Mouse (Mus musculus): Measurements from ENCODE around the gene Phpt1.
A peak's percentile ranks its signal among the peaks of the same experiment; 100 is the strongest.
"Not testable (repeated sequence)": the region's sequence is repeated elsewhere in the genome, so short reads cannot be mapped to it uniquely, and the experiment has no call there.

Phpt1 gene

DNA sequence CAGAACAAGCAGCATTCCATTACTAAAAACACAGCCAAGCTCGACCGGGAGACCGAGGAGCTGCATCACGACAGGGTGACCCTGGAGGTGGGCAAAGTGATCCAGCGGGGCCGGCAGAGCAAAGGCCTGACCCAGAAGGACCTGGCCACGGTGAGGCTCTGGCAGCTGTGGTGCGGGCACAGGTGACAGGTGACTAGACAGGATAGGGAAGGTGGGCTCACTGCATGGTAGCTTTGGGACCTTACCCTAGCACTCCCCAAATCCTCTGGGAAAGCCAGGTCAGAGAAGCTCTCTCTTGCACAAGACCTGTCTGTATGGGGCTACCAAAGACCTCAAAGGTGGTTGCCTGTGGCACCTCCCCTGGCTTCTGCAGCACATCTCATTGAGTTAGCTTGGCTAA lies 14.5 kb downstream of the Phpt1 start:
- DNase-seq (ENCODE audit: low spot score in 2 of 2): no peak

DNA sequence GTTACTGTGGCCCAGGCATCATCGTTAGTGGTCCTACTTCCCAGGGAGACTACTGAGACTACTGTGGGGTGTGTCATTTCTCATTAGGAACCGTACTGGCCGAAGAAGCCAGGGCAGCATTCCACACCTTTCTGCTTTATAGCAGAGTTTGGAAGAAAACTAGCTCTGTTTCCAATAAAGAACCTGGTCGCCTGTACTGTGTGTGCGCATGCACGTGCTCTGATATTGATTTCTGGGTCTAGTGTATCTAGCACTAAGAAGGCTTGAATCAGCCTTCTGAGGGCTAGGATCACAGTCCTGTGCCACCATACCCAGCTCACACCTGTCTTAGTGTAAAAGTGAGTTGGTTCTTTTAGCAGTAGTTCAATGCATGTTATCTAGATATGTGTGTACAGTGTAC lies 16.2 kb downstream of the Phpt1 start:
- no peak for DNase-seq (ENCODE audit: low spot score in 2 of 2)

DNA sequence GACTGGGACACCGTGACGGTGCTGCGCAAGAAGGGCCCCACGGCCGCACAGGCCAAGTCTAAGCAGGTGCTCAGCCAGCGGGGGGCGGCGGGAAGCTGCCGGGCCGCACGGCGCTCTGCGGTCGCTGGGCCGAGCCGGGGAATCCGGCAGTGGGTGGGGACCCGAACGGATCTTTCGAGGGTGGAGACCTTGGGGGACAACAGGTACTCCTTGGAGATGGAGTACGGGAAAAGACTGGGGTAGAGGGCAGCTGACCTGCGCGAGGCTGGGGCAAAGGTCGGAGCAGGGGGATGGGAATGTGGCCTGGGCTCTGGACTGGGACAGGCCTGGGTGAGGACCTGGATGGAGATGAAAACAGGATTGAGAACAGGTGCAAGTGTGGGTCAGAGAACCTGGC lies 17.1 kb downstream of the Phpt1 start:
- DNase-seq (ENCODE audit: low spot score in 2 of 2): no peak

DNA sequence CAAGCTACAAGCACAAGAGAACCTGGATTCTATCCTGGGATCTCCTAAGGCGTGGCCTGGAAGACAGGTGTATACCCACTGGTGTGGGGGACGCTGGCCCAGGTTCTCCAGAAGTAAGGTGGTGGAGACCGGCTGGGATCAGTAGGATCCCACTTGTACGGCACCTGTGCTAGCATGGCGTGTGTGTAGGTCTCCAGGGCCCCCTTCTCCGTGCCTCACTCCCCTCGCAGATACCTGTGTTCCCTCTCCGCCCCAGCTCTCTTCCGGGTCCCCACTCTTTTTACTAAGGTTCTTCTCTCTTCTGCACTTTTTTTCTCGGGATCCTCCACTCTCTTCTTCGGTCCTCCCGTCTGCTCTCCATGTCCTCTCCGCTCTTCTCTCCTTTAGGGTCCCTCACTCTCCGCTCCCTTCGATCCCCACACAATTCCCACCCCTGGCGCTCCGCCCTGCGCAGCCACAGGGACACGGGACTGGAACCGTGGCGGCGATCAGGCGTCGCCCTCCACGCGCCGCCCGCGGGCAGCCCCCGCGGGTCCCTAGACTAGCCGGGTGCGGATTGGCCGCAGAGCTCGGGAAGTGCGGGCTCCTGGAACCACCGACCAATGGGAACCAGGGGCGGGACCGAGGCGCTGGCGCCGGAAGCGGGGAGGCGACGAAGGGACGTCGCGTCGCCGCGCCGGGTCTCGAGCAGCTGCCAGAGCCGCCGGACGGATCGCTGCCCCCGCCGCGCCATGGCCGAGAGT lies 17.6 kb downstream of the Phpt1 start, which contains the start of gene Edf1:
Edf1 (plus strand) TSS at position 627 of the 743 bp plus-strand sequence.
- peak; percentile 93 to 96 for DNase-seq (ENCODE audit: low spot score in 2 of 2)

DNA sequence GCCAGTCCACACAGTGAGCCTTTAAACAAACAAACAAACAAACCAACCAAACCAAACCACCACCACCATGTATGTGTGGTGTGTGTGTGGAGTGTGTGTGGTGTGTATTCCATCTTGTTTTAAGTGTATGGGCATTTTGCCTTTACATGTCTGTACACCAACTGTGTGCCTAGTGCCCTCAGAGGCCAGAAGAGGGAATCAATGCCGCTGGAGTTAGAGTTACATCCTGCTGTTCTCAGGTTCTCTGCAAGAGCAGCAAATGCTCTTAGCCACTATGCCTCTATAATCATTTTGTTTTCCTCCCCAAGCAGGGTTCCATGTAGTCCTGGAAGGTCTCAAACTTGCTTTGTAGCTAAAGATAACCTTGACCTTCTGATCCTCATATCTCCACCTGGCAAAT lies 18.7 kb downstream of the Phpt1 start:
- DNase-seq (ENCODE audit: low spot score in 2 of 2): no peak

DNA sequence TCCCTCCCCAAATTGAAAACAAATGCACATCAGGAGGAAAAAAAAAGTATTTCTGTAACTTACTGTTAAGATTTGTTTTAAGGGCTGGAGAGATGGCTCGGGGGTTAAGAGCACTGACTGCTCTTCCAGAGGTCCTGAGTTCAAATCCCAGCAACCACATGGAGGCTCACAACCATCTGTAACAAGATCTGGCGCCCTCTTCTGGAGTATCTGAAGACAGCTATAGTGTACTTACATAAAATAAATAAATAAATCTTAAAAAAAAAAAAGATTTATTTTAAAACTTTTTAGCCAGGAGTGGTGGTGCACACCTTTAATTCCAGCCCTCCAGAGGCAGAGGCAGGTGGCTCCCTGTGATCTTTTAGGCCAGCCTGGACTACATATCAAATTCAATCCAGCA lies 19.5 kb downstream of the Phpt1 start:
- DNase-seq (ENCODE audit: low spot score in 2 of 2): not testable (repeated sequence)

DNA sequence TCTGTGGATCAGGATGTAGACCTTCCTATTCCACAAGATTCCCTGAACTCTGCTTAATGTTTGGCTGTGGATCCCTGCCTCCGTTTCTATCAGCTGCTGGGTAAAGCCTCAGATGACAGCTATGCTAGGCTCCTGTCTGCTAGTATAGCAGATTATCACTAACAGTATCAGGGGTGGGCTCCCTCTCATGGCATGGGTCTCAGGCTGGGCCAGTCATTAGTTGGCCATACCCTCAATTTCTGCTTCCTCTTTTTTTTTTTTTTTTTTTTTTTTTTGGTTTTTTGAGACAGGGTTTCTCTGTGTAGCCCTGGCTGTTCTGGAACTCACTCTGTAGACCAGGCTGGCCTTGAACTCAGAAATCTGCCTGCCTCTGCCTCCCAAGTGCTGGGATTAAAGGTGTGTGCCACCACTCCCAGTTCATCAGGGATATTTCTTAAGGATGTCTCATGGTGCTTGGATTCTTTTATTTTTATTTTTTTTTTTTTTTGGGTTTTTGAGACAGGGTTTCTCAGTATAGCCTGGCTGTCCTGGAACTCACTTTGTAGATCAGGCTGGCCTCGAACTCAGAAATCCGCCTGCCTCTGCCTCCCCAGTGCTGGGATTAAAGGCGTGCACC lies 21.7 kb downstream of the Phpt1 start:
- DNase-seq (ENCODE audit: low spot score in 2 of 2): not testable (repeated sequence)

DNA sequence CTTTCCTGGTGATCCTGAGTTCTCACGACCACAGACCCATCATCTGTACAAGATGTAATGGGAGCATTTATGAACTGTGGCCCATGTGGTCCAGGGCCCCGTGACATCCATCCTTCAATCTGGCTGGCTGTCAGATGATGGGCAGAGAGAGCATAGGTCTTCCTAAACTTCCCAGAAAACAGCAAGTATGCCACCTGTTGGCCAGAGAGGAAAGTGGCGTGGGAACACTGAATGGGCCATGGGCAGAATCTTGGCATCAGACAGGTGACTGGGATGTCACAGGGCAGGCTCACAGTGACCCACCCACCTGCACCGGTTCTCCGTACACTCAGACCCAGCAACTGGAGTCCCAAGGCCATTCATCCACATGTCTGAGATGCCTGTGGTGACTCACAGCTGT lies 23.8 kb downstream of the Phpt1 start:
- DNase-seq (ENCODE audit: low spot score in 2 of 2): peak in 1 of 2 experiments; percentile 65

DNA sequence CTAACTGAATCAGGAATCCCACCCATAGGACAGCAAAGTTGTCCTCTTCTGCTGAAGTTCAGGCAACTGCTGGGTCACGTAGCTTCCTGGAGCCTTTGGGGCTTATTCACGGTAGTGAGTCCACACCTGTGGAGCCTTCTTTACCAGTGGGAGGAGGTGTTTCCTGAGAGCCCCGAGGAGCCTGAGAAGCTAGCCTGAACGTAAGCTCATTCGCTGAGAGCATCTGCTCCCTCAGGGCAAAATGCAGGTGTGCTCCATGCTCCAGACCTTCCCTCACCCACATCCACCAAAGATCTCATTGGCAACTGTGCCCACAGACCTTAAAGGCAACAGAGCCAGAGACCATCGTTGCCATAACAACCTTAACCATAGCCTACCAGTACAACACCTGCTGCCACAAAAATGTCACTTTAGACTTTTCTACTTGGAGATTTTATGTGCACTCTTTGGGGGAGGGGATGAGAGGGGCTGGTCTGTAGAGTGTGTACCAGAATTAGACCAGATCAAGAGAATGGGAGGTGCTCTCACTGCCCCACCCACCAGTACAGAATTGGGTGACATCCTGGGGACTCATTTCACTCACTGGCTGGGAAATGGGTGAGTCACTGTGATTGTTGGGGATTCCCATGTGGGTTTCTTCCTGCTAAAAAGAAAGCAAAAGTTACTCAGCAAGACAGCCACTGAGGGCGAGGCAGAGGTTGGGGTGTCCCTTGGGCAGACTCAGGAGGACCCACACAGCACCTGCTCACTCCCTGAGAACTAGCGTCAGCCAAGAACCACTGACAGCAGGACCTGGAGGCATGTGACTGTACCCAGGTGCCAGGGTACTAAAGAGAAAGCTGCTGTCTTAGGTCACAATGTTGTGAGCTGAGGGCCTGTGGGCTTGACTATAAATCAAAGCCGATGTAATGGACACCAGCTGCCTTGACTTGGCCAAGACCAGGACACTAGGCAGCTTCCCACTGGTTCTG lies 25.7 kb downstream of the Phpt1 start:
- peak in 1 of 2 experiments; percentile 57 for DNase-seq (ENCODE audit: low spot score in 2 of 2)

DNA sequence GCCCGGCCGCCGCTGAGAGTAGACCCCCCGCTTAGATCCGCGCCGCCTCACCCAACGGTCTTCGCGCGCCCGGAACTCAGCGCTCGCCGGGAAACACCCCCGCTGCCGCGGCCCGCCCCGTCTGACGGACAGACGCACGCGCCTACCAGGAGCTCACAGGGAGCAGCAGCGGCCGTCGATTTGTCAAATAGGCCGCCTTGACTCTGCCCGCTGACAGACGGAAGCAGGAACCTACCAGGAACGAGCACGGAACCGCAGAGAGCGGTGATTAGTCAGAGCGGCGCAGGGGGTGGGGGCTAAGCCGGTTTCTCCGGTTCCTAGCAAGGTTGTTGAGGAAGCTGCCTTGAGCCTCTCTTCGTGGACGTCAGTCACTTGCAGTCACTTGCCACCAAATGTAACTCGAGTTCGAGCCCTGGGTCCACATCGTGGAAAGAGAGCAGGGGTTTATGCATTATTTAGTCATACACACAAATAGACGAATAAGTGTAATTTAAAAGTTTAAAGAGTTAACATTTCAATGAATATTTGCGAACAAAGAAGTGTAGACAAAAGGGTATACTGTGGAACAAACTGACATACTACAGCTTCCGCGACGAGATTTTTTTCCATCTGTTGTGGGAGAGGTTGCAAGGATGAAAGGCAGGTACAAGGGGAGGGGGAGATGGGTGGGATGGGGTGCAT lies 28.1 kb downstream of the Phpt1 start, which contains the start of gene Traf2:
Traf2 (minus strand) TSS at position 130 of the 681 bp plus-strand sequence.
- DNase-seq (ENCODE audit: low spot score in 2 of 2): peak; percentile 98

DNA sequence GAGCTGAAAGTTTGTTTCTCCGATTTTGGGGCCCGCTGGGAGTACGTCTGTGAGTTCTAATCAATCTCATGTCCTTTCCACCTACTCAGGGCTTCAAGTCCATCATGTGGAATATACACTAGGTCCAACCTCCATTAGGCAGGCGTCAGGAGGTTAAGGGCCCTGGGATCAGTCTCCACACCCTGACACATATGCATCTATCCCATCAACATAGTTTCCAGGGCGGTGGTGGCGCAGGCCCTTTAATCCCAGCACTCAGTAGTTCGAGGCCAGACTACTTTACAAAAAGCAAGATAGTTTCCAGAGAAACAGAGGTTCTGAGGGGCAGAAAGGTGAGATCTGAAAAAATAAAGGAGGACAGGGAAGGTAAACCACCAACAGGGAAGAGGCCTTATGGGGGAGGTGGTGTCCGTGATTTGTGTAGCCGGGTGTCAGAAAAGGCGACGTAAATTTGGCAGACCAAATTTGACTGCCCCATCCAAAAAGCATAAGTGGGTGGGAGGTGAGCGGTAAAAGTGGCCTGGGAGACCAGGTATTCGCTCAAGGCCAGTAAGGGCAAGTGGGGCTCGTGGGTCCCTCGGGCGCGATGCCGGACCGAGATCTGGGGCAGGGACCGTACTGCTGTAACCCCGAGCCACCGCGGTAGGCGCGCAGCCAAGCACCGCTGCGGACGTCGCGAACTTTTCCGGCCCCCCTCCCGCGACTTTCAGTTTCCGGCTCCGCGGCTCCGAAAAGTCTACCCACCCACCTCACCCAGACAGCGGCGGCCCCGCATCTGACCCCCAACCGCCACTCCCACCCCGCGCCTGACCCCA lies 28.8 kb downstream of the Phpt1 start:
- no peak for DNase-seq (ENCODE audit: low spot score in 2 of 2)

DNA sequence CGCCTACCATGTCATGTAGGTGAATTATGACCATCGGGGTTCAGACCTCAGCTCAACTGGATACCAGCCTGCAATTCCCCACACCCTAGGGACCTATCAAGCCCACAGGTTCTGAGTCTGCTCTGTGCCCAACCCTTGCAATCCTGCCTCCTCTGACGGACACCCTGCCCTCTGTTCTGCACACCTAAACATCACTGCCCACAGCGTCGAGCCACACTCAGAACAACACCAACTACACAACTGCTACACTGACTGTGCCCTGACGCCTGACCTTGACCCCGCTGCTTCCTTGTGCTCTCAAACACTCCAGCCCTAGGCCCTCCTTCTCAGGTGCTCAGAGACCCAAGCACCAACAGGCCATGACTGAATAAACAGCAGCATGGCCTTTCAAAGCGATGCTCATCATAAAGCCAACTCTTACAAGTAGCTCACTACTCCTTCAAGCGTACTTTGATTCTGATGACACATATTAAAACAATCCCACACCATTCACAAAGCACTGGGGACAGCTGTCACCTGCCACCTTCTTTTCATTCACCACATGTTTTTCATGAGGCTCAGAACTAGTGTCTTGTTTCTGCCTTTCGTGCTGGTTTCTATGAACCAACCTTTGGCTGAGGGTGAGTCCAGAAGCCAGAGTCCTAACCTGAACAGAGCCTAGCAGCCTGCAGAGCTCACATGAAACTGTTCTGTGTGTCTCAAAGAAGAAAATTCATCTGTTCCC lies 33.2 kb downstream of the Phpt1 start:
- peak in 1 of 2 experiments; percentile 57 for DNase-seq (ENCODE audit: low spot score in 2 of 2)

DNA sequence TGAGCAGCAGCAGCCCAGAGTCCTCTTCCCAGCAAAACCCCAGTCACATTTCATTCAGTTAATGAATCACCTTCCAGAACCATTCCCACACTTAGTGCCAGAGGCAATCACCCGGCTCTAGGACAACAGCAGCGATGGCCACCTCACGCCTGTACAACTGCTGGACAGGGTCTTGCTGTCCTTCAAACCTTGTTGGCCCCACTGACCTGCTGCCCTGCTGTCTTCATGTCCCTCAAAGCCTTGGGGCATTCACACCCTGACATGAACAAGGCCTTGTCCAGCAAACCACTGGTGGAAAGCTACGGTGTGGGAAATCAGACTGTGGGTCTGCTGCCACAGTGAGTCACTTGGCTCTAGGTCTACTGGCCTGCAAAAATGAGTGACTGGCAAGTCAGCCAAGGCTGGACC lies 34.5 kb downstream of the Phpt1 start:
- peak in 1 of 2 experiments; percentile 54 for DNase-seq (ENCODE audit: low spot score in 2 of 2)

DNA sequence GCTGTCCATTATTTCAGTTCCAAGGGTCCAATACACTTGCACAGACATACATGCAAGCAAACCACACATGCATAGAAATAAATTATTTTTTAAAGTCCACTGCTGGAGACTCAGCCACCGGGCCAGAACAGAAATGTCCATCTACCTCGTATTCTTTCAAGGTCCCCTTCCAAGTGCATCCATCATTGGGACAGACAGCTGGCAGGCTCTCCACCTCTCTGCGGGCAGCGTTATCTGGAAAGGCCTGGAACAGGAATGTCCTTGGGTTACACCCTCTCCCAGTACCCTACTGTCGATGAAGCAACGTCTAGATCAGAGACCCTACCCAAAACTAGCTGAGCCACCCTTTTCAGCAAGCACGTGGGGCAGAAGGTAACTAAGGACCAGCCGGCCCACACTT lies 38.5 kb downstream of the Phpt1 start:
- DNase-seq (ENCODE audit: low spot score in 2 of 2): no peak

DNA sequence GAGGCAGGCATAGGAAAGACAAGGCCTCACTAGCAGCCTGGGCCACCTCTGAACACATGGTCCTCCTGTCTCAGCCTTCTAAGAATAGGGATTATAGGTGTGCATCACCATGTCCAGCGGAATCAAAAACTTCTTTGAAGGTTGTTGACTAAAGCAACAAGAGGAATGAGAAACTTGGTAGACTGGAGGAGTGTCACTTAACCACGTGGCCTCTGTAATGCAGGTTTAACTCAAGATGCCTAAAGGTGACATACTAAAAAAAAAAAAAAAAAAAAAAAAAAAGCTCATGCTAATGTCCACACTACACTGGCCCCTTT lies 40.2 kb downstream of the Phpt1 start:
- DNase-seq (ENCODE audit: low spot score in 2 of 2): no peak

DNA sequence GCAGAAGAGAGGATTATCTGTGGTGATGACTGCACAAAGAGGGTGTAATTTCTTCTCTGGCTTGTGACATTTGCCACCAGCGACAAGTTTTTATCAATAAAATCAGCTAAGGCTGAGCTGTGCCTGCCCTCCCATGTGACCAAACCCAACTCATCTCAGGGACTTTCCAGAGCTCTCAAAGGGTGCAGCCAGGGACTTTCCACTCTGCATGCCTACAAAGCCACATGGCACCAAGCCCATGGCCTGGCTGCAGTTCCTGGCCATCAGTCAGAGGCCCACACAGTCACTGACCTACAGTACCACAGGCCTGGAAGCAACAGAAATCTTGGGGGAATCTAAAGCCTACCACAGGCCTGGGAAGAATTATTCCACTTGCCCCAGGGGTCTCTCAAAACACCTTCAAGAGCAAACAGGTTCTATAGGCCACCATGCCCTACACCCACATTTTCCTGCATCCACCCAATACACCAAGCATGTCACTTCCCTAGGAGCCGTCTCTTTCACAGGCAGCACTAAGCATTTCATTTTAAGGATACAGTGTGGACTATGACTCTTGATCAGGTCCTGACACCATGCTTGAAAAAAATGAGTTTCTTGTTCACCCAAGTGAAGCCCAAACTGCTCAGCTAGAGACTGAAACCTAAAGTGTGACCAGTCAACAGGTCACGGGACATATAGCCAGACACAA lies 40.7 kb downstream of the Phpt1 start:
- DNase-seq (ENCODE audit: low spot score in 2 of 2): peak in 1 of 2 experiments; percentile 38

DNA sequence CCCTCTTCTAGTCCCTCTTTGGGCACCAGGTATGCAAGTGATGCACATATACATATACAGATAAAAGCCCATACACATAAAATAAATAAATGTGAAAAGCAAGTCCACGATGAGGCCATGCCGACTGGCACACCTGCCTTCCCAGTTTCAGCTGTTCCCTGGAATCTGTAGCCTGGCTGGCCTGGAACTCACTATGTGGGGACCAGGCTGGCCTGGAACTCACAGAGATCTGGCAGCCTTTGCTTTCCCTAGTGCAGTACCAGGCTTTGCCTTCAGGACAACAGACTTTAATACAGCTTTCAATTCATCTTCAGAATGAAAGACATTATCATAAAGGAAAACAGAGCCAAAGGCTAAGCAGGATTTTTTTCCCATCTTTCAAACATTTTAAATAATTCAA lies 41.3 kb downstream of the Phpt1 start:
- DNase-seq (ENCODE audit: low spot score in 2 of 2): no peak

DNA sequence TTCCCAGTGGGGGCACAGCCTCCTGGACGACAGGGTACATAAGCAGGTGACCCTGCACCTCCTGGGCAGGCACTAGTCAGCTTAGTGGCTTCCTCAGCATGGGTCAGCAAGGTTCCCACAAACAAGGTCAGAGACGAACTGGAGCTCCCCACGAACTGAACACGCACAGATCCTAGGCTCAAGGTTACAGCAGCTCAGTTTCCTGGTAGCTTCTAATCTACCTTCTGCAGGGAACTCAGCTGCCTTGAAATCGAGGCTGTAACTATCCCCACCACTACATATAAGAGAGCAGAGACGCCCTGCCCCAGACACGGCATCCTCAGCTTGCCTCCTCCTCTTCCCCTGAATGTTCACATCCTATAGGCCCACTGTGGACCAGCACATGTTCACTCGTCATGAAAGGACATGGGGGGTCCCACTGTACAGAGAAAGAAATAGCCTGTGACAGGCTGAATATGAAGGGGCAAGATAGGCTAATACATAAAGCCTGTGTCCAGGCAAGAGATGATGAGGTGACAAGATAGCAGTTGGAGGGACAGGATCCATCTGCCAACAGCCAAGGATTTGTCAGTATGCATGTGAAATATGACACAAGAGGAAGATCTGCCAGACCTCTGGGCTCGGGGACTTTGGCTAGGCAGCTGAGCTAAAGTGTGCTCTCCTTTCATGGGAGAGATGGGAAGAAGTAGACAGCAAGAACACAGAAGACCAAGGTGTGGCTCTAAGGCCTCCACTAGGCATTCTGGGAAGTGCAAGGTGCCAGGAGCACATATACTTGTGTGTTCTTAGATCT lies 48.3 kb downstream of the Phpt1 start:
- no peak for DNase-seq (ENCODE audit: low spot score in 2 of 2)
